Mouse (Mus musculus): ENCODE results near the gene Pdcd2. TPM values are rescaled to one million over a fixed set of nuclear protein-coding genes. Genes with fewer than 3 reads are reported as not detected.
"Not testable (repeated sequence)": the region's sequence is repeated elsewhere in the genome, so short reads cannot be mapped to it uniquely, and the experiment has no call there.

Gene Pdcd2
- polyA plus RNA-seq, 1 experiment from 2014 or later: 64.0 TPM

- H3K4me3 ChIP-seq (ENCODE audit: low read depth, low read length); H3K9ac ChIP-seq (ENCODE audit: low read depth, low read length); H3K9me3 ChIP-seq (ENCODE audit: control insufficient read depth, low read length); DNase-seq (ENCODE audit: low spot score); H3K27ac ChIP-seq (ENCODE audit: low read depth, low read length); H3K4me1 ChIP-seq (replicated peaks; ENCODE audit: control insufficient read depth, insufficient read depth, low read length); ATAC-seq (replicated peaks; ENCODE audit: low FRiP score); H3K36me3 ChIP-seq (ENCODE audit: control insufficient read depth, insufficient read depth, low read length); H3K27me3 ChIP-seq (replicated peaks; ENCODE audit: control insufficient read depth, insufficient read depth, low read length); H3K4me2 ChIP-seq: not testable (repeated sequence)
- 65% methylated on average over 3 of the region's 4 CpGs for WGBS
Measured at GRCm38 (mm10) chr17:15543868-15544267, 16.8 kb upstream of the Pdcd2 start.

GRCm38 (mm10) chr17:15540309-15540708, 13.2 kb upstream of the Pdcd2 start:
- H3K4me3 ChIP-seq (ENCODE audit: low read depth, low read length): no peak overlapping the region
- H3K27ac ChIP-seq (ENCODE audit: low read depth, low read length): no peak overlapping the region
- no peak for DNase-seq (ENCODE audit: low spot score)
- WGBS: 73% methylated on average over 4 of the region's 4 CpGs
- no peaks in the 10 kb centered on the region for H3K36me3 ChIP-seq (ENCODE audit: control insufficient read depth, insufficient read depth, low read length)
- no peaks in the 10 kb centered on the region; the same call in 1 of the 2 replicates for H3K9me3 ChIP-seq (ENCODE audit: control insufficient read depth, low read length)
- ATAC-seq (replicated peaks; ENCODE audit: low FRiP score): no peak
- H3K4me2 ChIP-seq: no peak overlapping the region
- no peaks in the 10 kb centered on the region; the same call in 1 of the 2 replicates for H3K4me1 ChIP-seq (replicated peaks; ENCODE audit: control insufficient read depth, insufficient read depth, low read length)
- no peak overlapping the region for H3K9ac ChIP-seq (ENCODE audit: low read depth, low read length)
- peaks cover 21% of the 10 kb centered on the region for H3K27me3 ChIP-seq (replicated peaks; ENCODE audit: control insufficient read depth, insufficient read depth, low read length)

- Histone ChIP-seq H3K4me2 (peak overlapping the region; percentile 77), H3K4me3 (ENCODE audit: low read depth, low read length) (peak overlapping the region; percentile 50), H3K27me3 (replicated peaks; ENCODE audit: control insufficient read depth, insufficient read depth, low read length) (peaks cover 26% of the 10 kb centered on the region), H3K36me3 (ENCODE audit: control insufficient read depth, insufficient read depth, low read length) (no peaks in the 10 kb centered on the region), H3K27ac (ENCODE audit: low read depth, low read length) (no peak overlapping the region), H3K9me3 (ENCODE audit: control insufficient read depth, low read length) (no peaks in the 10 kb centered on the region), H3K9ac (ENCODE audit: low read depth, low read length) (peak overlapping the region; percentile 25; the same call in 1 of the 2 replicates), H3K4me1 (replicated peaks; ENCODE audit: control insufficient read depth, insufficient read depth, low read length) (no peaks in the 10 kb centered on the region; the same call in 1 of the 2 replicates)
- DNase-seq (ENCODE audit: low spot score) (peak; percentile 54), ATAC-seq (replicated peaks; ENCODE audit: low FRiP score) (no peak)
- WGBS: under 1% methylated on average over 33 of the region's 33 CpGs
Measured at GRCm38 (mm10) chr17:15536457-15536904, 9.4 kb upstream of the Pdcd2 start.

GRCm38 (mm10) chr17:15535943-15536342, 8.8 kb upstream of the Pdcd2 start:
- H3K9me3 ChIP-seq (ENCODE audit: control insufficient read depth, low read length): no peaks in the 10 kb centered on the region
- peak overlapping the region; percentile 77 for H3K4me2 ChIP-seq
- peak overlapping the region; percentile 50 for H3K4me3 ChIP-seq (ENCODE audit: low read depth, low read length)
- H3K4me1 ChIP-seq (replicated peaks; ENCODE audit: control insufficient read depth, insufficient read depth, low read length): no peaks in the 10 kb centered on the region; the same call in 1 of the 2 replicates
- H3K36me3 ChIP-seq (ENCODE audit: control insufficient read depth, insufficient read depth, low read length): no peaks in the 10 kb centered on the region
- WGBS: 16% methylated on average over 8 of the region's 8 CpGs
- H3K27ac ChIP-seq (ENCODE audit: low read depth, low read length): no peak overlapping the region
- no peak overlapping the region for H3K9ac ChIP-seq (ENCODE audit: low read depth, low read length)
- peaks cover 26% of the 10 kb centered on the region for H3K27me3 ChIP-seq (replicated peaks; ENCODE audit: control insufficient read depth, insufficient read depth, low read length)
- ATAC-seq (replicated peaks; ENCODE audit: low FRiP score): no peak
- DNase-seq (ENCODE audit: low spot score): no peak

- Histone ChIP-seq H3K27ac (ENCODE audit: low read depth, low read length) (no peak overlapping the region), H3K4me1 (replicated peaks; ENCODE audit: control insufficient read depth, insufficient read depth, low read length) (no peaks in the 10 kb centered on the region; the same call in 1 of the 2 replicates), H3K4me3 (ENCODE audit: low read depth, low read length) (no peak overlapping the region), H3K9ac (ENCODE audit: low read depth, low read length) (no peak overlapping the region), H3K27me3 (replicated peaks; ENCODE audit: control insufficient read depth, insufficient read depth, low read length) (peaks cover 26% of the 10 kb centered on the region), H3K9me3 (ENCODE audit: control insufficient read depth, low read length) (no peaks in the 10 kb centered on the region), H3K4me2 (no peak overlapping the region; the same call in 1 of the 2 replicates), H3K36me3 (ENCODE audit: control insufficient read depth, insufficient read depth, low read length) (no peaks in the 10 kb centered on the region)
- WGBS: 53% methylated on average over 11 of the region's 11 CpGs
- DNase-seq (ENCODE audit: low spot score) (no peak), ATAC-seq (replicated peaks; ENCODE audit: low FRiP score) (no peak)
Measured at GRCm38 (mm10) chr17:15535162-15535800, 8.2 kb upstream of the Pdcd2 start.

GRCm38 (mm10) chr17:15530141-15530540, 3.0 kb upstream of the Pdcd2 start:
- Histone ChIP-seq H3K4me3 (ENCODE audit: low read depth, low read length) (no peak overlapping the region), H3K36me3 (ENCODE audit: control insufficient read depth, insufficient read depth, low read length) (no peaks in the 10 kb centered on the region), H3K27ac (ENCODE audit: low read depth, low read length) (no peak overlapping the region), H3K9me3 (ENCODE audit: control insufficient read depth, low read length) (no peaks in the 10 kb centered on the region), H3K27me3 (replicated peaks; ENCODE audit: control insufficient read depth, insufficient read depth, low read length) (peaks cover 3% of the 10 kb centered on the region), H3K4me2 (no peak overlapping the region), H3K9ac (ENCODE audit: low read depth, low read length) (no peak overlapping the region), H3K4me1 (replicated peaks; ENCODE audit: control insufficient read depth, insufficient read depth, low read length) (peaks cover 10% of the 10 kb centered on the region; the same call in 1 of the 2 replicates)
- DNase-seq (ENCODE audit: low spot score) (no peak), ATAC-seq (replicated peaks; ENCODE audit: low FRiP score) (no peak)
- 12% methylated on average over 5 of the region's 5 CpGs for WGBS

- WGBS: 59% methylated on average over 2 of the region's 2 CpGs
- peaks cover 11% of the 10 kb centered on the region; the same call in 1 of the 2 replicates for H3K4me1 ChIP-seq (replicated peaks; ENCODE audit: control insufficient read depth, insufficient read depth, low read length)
- no peak for DNase-seq (ENCODE audit: low spot score)
- H3K9me3 ChIP-seq (ENCODE audit: control insufficient read depth, low read length): no peaks in the 10 kb centered on the region
- ATAC-seq (replicated peaks; ENCODE audit: low FRiP score): no peak
- H3K9ac ChIP-seq (ENCODE audit: low read depth, low read length): no peak overlapping the region
- no peak overlapping the region for H3K4me2 ChIP-seq
- H3K36me3 ChIP-seq (ENCODE audit: control insufficient read depth, insufficient read depth, low read length): peaks cover 6% of the 10 kb centered on the region; the same call in 1 of the 2 replicates
- no peak overlapping the region for H3K27ac ChIP-seq (ENCODE audit: low read depth, low read length)
- H3K27me3 ChIP-seq (replicated peaks; ENCODE audit: control insufficient read depth, insufficient read depth, low read length): no peaks in the 10 kb centered on the region
- no peak overlapping the region for H3K4me3 ChIP-seq (ENCODE audit: low read depth, low read length)
Measured at GRCm38 (mm10) chr17:15528887-15529286, 1.8 kb upstream of the Pdcd2 start.

- Histone ChIP-seq H3K9me3 (ENCODE audit: control insufficient read depth, low read length) (no peaks in the 10 kb centered on the region), H3K4me3 (ENCODE audit: low read depth, low read length) (peak overlapping the region; percentile 93), H3K9ac (ENCODE audit: low read depth, low read length) (peak overlapping the region; percentile 93), H3K4me2 (peak overlapping the region; percentile 92), H3K27me3 (replicated peaks; ENCODE audit: control insufficient read depth, insufficient read depth, low read length) (no peaks in the 10 kb centered on the region), H3K4me1 (replicated peaks; ENCODE audit: control insufficient read depth, insufficient read depth, low read length) (peaks cover 11% of the 10 kb centered on the region; the same call in 1 of the 2 replicates), H3K36me3 (ENCODE audit: control insufficient read depth, insufficient read depth, low read length) (peaks cover 6% of the 10 kb centered on the region; the same call in 1 of the 2 replicates), H3K27ac (ENCODE audit: low read depth, low read length) (peak overlapping the region; percentile 79; the same call in 1 of the 2 replicates)
- WGBS: 43% methylated on average over 3 of the region's 3 CpGs
- DNase-seq (ENCODE audit: low spot score): no peak
- no peak for ATAC-seq (replicated peaks; ENCODE audit: low FRiP score)
Measured at GRCm38 (mm10) chr17:15527811-15528136, 673 bp upstream of the Pdcd2 start.

- ATAC-seq (replicated peaks; ENCODE audit: low FRiP score) (no peak), DNase-seq (ENCODE audit: low spot score) (no peak)
- Histone ChIP-seq H3K4me2 (peak overlapping the region; percentile 92), H3K27me3 (replicated peaks; ENCODE audit: control insufficient read depth, insufficient read depth, low read length) (no peaks in the 10 kb centered on the region), H3K27ac (ENCODE audit: low read depth, low read length) (no peak overlapping the region), H3K4me3 (ENCODE audit: low read depth, low read length) (peak overlapping the region; percentile 93), H3K9ac (ENCODE audit: low read depth, low read length) (peak overlapping the region; percentile 93), H3K9me3 (ENCODE audit: control insufficient read depth, low read length) (no peaks in the 10 kb centered on the region), H3K4me1 (replicated peaks; ENCODE audit: control insufficient read depth, insufficient read depth, low read length) (peaks cover 11% of the 10 kb centered on the region; the same call in 1 of the 2 replicates), H3K36me3 (ENCODE audit: control insufficient read depth, insufficient read depth, low read length) (peaks cover 10% of the 10 kb centered on the region; the same call in 1 of the 2 replicates)
- WGBS: 12% methylated on average over 10 of the region's 10 CpGs
Measured at GRCm38 (mm10) chr17:15526304-15526703, 797 bp downstream of the Pdcd2 start.
